Mouse (Mus musculus) gastrocnemius, adult 8-10 months (tissue): ENCODE measurements around the gene Olfr71. TPM values are rescaled to one million over a fixed set of nuclear protein-coding genes. Genes with fewer than 3 reads are reported as not detected.

Source experiments
- DNase-seq, 2 experiments: peaks; one replicate each; pipeline ENCODE4 v3.0.0; 2022; ENCODE audit warnings: low spot score in 2 of 2
- total RNA-seq, 4 experiments: library from RNA; stranded (reverse); gene quantifications; 2 replicates each; pipeline ENCODE4 v1.2.4; 2022

Olfr71 gene
- not detected for total RNA-seq

DNA sequence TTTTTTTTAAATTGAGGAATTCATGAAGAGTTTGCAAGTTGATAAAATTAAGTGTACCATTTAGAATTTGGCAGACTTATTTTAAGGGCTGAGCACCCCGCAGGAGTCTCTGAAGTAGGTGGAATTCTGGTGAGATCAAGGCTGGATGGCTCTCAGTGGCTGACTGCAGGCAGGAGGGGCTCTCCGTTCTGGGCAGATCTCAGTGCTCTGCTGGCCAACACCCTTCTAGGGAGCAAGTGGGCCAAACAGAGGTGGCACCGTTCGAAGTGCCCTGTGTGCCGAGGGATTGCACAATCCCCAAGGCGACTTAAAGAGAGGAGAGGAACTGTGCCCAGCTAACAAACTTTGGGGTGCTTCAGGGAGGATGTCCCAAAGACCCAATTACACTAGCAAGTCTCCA, at the start of gene Olfr71:
Gene Olfr71 (minus strand): TSS at position 387 of the 400 bp plus-strand sequence.
- DNase-seq: no peak

DNA sequence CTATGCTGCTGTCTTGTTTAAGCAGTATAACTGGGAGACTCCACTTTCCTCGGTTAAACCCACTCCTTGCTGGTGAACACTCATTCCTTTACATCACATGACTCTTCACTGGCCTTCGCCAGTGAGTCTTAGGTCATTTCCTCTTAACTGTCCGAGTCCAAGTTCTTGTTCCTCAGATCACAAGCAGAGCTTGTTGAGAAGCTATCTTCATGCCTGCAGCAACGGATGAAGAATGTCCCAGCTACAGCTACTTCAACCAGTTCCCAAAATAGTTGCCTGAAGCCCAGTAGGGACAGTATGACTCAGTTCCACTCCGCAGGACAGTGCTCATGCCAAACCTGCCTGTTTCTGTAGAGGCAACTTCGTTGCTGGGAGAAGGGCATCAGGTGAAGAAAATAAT, 47.2 kb upstream of the Olfr71 start:
- no peak for DNase-seq

DNA sequence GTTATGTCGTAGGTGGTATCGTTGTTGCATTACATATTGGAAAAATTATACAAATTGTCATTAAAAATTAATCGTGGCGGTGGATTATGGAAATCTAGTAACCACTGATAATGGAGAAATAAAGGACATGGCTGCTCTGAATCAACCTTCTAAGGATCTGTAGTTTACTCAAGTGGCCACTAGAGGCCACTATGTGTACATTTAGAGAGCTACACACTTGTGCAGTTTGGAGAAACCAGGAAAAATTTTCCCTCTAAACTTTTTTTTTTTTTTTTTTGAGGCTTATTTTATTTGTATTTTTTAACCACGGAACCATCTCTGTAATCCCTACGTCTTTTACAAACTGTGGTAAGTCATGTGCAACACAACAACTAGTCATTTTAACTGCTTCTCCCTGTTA, 35.1 kb upstream of the Olfr71 start:
- DNase-seq: no peak

DNA sequence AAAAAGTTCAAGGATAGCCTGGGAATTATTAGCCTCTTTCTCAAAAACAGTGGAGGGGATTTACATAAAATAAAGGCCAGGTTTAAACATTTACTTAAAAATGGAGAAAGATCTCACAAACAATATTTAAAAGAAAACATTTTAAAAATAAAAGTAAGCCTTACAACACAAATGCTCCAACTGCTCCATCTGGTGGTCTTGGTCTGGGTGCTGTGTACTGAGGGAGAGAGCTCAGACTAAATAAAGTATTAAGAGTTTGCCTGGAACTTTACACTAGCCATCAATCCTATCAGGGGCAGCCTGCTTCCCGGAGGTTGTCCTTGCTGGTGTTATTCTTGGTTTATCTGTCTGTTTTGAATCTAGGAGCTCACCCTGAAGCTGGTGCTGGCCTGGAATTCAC, 33.0 kb upstream of the Olfr71 start:
- DNase-seq: no peak

DNA sequence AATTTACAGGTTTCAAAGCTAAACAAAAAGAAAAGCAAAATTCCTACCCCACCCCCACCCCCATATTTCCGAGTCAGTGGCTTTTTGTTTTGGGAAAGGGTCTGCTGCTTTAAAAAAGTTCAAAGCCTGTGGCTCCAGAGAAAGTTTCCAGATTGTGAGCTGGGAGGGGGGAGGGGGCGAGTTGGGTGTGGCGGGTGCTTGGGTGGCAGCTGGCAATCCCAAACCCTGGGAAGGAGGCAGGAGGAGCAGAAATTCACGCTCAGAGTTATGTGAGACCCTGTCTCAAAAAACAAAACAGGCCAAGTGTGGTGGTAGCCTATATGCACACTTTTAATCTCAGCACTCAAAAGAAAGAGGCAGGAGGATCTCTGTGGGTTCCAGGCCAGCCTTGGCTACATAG, 32.6 kb upstream of the Olfr71 start:
- no peak for DNase-seq

DNA sequence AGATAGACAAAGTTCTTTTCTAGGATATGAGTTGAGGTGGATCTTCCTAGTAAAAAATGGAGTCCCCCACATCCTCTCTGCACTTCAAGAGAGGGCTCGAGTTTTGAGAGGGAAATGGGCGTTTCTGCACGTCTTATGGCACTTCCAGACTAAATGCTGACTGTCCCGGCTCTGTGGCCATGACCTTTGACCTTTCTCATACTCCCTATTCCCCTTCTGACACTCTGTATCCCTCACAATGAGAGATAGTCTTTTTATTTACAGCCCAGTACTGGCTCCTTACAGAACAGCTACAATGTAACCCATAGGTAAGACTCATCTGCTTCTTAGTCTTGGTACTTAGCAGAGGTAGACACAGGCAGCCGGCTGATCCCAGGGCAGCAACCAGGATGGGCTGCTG, 31.5 kb upstream of the Olfr71 start:
- DNase-seq: no peak

DNA sequence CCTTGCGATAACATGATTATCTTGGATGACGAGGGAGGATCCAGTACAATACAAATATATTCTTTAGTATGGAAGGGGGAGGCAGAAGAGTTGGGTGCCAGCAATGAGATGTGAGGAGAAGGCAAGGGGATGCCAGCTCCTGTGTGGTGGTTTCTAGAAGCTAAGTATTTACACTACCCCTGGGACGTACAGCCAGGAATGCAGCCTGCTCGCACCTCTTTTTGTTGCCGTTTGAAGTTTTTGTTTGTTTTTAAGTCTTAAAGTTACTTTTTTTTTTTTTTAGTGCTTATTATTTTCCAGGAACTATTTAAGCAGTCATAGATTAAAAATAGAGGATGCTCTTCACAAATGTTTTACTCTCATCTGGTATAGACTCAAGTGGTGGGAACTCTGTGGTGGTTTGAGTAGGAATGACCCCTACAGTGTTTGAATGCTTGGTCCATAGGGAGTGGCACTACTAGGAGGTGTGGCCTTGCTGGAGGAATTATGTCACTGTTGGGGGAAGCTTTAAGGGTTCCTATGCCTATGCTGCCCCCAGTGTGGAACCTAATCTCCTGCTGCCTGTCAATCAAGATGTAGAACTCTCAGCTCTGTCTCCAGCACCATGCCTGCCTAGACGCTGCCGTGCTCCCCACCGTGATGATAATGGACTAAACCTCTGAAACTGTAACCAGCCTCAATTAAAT, 29.1 kb upstream of the Olfr71 start:
- DNase-seq: no peak

DNA sequence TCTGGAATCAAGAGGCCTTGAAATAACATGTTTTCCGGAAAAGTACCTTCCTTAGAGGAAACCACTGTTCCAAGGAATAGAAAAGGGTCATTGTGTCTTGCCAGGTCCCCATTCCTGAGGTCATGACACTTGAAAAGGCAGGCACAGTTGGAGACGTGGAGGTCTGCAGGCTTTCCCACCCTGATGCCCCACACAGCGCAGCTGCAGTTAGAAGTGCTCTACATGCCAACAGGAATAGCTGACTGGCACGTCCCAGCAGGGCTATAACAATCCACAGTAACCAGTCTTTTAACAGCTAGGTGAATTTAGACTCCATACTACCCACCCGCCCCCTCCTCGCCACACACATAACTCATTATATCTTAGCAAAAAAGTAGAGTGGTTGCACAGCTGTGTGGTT, 27.1 kb upstream of the Olfr71 start:
- DNase-seq: no peak

DNA sequence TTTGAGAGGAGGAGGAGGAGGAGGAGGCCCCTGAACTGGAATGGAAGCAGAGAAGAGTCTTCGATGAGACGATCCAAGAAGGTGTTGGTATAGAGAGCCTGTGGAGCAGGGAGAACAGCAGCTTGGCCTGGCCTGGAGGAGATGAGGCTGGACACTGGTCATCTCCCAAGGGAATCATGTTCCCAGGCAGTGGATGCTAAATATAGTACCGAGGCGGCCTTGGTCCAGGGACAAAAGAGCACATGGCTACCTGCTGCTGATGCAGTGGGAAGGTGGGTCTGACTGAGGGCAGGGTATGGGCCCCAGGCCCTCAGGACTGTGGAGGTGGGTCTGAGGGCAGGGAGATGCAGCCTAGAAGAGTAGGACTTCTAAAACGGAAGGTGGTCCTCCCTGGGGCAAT, 23.1 kb upstream of the Olfr71 start:
- DNase-seq: peak in 1 of 2 experiments; percentile 45

DNA sequence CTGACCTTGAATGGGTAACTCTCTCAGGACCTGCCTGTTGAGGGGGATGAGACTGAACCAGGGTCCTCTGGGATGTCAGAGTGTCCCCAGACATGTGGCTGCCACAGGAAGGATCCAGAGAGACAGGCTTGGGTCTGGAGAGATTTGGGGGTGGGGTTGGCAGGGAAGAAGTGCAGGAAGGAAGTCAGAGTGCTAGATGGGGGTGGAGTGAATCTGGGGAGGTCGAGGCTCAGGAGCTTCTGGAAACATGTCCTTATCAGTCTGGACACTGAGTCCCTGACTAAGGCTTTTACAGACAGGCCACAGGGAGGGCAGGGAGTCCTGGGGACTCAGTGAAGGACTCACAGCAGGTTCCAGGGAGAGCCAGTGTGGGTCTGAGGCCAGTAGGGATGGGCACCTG, 22.1 kb upstream of the Olfr71 start:
- DNase-seq: no peak

DNA sequence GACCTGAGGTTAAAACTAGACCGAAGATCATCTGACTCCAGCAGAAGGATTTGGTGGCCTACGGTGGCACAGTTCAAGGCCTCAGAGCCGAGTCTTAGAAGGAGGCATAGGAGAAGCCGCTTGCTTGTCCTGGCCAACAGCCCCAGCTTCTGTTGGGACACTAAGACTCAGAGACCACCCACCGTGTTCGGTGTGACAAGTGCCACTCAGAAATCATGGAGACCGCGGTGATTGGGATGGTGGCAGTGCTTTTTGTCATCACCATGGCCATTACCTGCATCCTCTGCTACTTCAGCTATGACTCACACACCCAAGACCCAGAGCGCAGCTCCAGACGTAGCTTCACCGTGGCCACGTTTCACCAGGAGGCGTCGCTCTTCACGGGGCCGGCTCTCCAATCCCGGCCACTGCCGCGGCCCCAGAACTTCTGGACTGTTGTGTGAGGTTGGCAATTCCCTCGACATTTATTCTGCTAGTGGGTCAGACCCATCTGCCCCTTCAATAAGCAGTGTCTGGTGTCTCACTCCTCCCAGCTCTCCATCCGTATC, 20.8 kb upstream of the Olfr71 start:
- no peak for DNase-seq

DNA sequence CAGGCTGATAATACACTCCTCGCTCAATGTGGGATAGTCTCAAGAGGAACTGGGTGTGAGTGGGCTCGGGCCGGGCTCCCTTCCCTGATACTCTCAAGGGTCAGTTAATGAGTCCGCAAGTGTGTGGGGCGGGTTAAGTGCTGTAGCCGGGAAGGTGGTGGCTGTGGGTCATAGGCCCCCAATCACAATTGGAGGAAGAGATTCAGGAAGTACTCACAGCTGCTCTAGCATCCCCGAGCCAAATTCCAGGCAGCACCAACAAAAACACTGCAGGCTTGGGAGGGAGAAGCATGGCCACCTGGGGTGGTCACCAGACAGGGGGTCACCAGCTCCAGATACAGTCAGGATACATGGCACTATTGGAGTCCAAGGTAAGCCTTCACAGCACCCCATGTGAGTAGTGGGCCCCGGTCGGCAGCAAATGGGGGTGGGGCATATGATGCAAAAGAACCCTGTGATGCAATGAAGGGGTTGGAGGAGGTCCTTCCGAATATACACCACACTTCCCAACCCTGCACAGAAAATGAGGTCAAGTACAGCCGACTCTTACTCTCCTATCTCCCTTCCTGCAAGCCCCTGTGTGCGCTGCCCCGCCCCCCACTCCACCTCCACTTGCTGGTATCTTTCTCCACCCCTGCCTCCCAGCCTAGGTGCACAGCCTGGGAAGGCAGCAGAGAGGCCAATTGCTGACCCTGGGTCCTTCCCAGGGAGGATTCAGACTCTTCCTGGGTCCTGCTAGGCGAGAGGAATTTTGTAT, 19.9 kb upstream of the Olfr71 start, which contains the start of gene Spaar:
Gene Spaar (plus strand): TSS at position 241 of the 757 bp plus-strand sequence.
- DNase-seq: peak in 1 of 2 experiments; percentile 58

DNA sequence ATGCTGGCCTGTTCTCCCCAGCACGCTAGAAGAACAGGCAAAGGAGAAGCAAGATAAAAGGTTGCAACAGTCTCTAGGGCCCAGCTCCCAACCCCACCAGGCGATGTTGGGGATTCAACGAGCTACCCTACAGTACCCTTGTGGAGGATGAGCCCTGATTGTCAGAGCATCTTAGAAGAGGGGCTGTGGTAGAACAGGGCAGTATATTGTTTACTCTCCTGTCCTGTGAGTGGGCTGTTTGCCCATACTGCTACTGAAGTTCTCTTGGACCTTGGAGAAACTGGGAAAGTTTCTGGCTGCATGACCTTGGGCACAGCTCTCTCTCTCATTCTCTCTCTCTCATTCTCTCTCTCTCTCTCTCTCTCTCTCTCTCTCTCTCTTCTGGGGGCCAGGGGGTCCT, 19.1 kb upstream of the Olfr71 start:
- no peak for DNase-seq

DNA sequence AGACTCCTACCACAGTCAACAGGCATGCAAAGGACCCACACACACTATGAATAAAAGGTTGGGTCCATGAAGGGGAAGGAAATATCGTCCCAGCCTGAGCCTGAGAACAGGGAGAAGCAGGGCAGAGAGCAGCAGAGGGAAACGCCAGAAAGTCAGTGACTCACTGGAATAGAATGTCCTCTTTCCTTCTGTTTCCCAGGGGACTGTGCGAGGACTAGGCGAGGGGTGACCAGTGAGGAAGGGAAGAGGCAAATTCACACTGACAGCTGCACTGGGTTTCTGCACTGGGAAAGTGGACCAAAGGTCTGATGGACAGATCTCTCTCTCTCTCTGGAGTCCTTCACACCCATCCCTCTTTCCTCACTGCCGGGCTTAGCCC, 18.5 kb upstream of the Olfr71 start:
- peak; percentile 47 to 50 for DNase-seq

DNA sequence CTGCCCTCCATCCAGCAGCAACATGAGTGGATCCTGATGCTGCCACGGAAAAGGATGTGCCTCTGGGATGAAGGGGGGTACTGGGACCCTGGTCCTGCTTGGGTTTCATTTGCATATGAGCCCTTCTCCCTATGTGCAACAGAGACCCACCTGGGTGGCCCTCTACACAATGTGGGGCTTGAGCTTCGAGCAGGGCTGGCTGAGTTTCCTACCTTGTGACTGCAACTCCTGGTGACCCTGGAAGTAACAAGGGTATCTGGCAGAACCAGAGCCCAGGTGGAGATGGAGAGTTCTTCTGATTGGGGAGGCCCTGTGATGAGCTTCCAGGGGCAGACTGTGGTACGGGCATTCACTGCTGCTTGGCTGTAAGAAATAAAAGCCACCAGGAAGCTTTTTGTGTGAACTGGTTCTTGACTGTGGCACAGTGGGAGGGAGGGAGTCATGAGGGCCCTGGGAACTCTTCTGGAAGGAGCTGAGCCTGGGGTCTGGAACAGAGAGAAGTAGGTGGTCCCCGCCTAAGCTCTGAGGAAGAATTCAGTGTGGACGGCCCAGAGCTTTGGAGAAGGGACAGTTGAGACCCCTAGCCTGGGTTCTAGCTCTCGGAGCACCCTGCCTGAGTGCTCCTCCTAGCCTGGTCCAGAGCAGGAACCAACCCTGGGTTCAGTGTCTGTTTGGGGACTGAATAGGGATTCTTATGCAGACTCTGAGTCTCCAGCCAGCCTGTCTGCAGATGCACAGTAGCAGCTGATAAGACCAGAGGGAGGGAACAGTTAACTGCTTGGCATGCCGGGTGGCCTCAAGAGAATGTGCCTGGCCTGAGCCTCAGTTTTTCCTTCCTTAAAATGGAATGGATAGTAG, 17.9 kb upstream of the Olfr71 start:
- no peak for DNase-seq

DNA sequence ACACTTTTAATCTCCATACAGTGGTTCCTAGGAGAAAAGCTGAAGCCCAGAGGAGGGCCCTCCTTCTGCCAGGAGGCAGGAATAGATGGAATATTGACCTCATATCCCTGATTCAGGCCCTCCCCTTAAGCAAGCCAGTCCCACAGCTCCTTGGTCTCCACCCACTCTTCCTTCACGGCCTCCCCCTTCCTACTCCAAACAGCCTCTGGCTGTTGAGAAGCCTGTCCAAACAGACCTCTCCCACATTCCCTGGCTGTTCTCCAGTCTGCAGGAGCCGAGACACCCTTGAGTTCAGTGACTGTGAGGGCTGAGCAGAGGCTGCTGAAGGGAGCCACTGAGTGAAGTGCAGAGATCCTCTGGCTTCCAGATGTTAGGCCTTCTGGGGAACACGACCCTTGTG, 16.9 kb upstream of the Olfr71 start, which contains the start of gene Hrct1:
Gene Hrct1 (plus strand): TSS at position 194 of the 400 bp plus-strand sequence.
- DNase-seq: peak; percentile 66 to 79

DNA sequence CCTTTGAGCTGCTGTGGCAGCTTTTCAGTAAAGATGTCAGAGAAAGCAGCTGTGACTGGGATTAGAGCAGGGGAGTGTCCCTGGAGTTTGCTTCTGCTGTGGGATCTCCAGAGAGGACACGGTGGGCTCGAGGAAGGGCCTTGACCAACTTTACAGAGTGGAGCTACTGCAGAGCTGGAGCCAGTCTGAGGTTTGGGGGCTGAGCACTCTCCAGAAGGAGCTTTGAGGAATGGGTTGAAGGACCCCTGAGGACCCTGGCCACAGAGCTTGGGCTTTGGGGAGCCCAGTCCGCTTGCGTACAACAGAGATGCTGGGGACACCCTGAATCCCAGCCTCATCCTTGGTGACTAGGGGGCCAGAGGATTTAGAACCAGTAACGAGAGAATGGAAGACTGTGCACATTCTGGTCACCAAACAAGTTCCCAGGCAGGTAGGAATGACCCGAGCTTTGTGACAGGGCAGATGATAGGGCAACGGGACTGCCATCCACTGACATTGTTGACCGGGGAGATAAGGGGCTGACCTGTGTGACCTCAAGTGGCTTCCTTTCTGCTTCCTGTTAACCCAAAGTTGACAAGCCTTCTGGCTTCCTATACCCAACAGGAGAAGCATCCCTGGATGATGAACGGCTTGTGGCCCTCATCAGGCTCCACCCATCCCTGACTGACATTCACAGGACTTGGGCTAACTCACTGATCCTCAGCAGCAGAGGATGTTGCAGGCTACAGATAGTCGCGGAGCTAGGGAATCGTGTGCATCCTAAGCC, 16.4 kb upstream of the Olfr71 start:
- DNase-seq: no peak

DNA sequence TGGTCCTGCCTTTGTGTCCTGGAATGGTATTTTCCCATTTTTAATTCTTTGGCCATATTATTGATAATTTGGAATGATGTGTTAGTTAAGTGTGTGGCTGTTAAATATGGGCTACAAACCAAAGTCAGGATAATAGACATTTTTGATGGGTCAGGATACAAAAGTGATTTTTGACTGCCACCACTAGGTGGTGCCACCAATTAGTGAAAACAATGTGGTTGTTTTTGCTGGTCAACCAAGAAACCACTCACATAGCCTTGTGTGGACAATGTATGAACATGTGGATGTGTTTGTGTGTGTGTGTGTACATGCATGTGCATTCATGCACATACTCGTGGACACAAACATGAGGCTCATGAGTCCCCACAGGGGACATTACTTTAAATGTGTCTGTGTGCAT, 14.7 kb upstream of the Olfr71 start:
- no peak for DNase-seq

DNA sequence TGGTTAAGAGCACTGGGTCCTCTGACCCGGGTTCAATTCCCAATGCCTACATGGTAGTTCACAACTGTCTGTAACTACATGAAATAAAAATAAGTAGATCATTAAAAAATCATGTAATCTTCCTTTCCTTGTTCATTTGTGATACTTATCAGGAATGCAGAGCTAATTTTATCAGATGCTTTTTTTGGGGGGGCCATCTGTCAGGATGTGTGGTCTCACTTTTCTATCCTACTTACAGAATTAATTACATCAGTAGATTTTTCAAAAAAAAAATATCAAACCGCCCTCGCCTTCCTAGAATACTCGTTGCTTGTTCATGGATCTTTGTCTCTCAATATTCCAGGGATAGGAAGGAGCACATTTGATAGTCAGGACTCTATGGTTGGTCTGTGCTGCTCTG, 12.1 kb upstream of the Olfr71 start:
- no peak for DNase-seq

DNA sequence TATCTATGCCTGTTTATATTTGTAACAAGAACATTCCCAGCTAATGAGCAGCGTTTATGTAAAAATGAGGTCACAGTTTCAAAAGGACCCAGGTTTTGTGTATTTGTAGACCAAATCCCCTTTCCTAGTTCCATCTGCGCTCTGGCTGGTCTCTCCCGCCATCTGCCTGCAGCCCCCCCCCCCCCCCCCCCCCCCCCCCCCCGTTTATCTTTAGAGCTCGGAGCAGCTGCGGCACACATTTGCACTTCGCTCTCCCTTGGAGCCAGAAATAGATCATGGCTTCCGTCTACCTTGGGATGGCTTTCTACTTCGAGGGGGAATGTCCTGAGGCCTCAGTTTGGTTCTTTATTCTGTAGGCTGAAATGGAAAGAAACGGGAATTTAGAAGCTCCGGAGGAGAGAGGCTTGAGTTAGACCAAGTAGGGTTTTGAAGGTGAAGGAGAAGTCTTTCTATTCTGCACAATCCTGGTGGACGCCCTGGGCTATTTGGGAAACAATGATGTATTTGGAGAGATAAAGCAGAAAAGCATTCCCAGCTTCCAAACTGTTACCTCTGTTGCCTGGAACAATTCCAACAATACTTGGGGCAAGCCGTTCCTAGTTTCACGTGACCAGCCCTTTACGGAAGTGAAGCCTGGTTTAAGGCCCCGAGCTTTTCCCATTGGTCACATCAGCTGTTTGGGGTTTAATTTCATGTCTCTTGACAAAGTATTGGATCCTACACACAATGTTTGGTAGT, 10.6 kb upstream of the Olfr71 start:
- no peak for DNase-seq
